Mouse (Mus musculus) ES-E14 (cell line): ENCODE results near the gene Frrs1l.

Experiments used
- ZC3H11A ChIP-seq: IDR thresholded peaks from 2 replicates; pipeline ENCODE4 v1.6.1; 2012; ENCODE audit warnings: low read depth, mild to moderate bottlenecking, inconsistent platforms, low read length, borderline replicate concordance
- ZNF384 ChIP-seq: IDR thresholded peaks from 2 replicates; pipeline ENCODE4 v1.6.1; 2012; ENCODE audit warnings: low read depth, low read length, inconsistent platforms

DNA sequence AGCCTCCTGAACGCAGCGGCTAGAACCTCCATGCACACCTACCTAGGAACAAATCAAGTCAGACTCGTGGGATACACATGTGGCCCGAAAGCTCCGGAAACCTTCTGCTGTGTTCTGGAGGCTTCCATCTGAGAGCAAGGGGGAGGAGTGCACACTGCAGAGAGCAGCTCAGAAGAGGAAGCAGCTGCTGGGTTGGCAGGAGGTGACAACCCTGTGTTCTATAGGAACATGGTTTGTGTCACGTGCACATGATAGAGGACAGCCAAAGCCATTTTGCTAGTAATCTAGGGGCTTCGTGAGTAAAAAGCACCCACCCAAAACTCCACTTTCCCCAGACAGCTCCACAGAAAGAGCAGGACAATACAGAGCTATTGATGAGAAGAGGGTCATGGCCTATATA lies 3.1 kb upstream of the Frrs1l start:
- TF ChIP-seq ZNF384 = no peak
- TF ChIP-seq ZC3H11A = no peak
